Mouse (Mus musculus): ENCODE data around the gene Pla2g10. TPM values are rescaled to one million over a fixed set of nuclear protein-coding genes. Genes with fewer than 3 reads are reported as not detected.
"Not testable (repeated sequence)": the region's sequence is repeated elsewhere in the genome, so short reads cannot be mapped to it uniquely, and the experiment has no call there.

Pla2g10 gene
- total RNA-seq, 2 experiments from 2014 or later: not detected

DNA sequence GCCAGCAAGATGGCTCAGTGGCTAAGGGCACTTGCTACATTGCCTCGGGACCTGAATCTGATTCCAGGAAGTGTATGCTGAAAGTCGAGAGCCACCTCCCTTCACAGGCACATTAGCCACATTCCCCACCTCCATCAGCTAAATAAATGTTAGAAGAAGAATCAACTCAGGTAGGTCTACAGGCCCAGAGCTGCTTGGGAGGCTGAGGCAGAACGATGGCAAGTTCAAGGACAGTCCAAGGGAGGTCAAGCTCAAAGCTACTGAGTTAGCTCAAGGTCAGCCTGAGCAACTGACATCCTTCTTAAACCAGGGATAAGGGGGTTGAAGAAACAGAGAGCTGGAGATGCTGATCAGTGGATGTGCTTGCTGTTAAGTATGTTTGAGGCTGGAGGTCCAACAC, 2.0 kb upstream of the Pla2g10 start:
- no peak for DNase-seq (ENCODE audit: low spot score in 2 of 2)

DNA sequence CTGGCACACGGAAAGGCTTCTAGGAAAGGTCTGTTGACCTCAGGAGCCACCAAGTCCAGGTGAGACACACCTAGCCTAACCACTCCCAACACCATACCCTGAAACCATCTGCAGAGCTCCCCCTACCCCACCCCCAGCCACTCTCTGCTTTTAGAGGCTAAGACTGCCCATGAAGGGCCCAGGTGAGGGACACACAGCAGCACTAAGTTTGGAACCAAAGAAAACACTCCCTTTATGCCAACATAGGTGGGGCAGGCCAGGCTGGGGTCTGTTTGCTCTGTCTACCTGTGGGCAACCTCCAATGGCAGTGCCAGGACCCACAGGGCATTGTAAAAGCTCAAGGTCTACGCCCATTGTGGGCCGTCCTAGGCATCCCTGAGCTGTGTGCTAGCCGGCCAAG, 1.4 kb downstream of the Pla2g10 start:
- no peak for DNase-seq (ENCODE audit: low spot score in 2 of 2)

DNA sequence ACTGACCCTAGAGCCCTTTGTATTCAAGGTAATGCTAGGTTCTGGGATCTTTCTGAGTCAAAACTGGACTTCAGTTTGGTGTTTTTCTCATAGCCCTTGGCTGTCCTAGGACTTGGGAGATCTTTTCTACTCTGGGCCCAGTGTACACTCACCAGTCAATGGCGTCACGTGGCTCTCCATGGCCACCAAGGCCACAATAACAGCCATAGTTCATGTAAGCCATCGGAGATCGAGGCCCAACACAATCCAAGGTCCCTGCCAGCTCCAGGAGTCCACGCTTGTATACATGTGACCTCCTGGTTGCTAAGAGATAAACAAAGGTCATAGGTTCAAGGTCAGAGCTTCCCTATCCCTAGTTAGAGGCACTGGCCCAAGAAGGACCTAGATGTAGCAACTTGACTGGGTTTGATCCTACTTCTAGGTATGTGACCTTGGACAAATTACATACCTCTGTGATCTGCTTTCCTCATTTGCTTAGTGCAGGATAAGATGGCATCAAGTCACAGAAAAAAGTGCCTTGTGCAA, 2.9 kb downstream of the Pla2g10 start:
- no peak for DNase-seq (ENCODE audit: low spot score in 2 of 2)

DNA sequence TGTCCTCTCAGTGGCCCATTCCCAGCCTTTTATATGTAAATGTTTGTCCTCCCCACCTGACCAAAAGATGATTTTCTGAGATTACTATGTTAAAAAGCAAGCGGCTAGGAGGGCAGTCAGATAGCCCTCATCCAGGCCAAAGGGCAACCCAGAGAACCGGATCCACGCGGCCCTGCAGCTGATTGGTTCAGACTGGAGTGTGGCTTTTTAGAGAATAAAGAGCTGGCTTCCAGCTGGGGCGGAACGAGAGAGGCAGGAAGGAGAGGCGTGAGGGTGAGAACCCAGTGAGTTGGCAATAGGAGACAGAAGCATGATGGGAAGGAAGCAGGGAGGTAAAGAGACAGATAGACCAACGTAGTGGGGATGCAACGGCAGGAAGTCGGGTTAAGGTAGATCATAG, 7.8 kb downstream of the Pla2g10 start:
- DNase-seq (ENCODE audit: low spot score in 2 of 2): no peak

DNA sequence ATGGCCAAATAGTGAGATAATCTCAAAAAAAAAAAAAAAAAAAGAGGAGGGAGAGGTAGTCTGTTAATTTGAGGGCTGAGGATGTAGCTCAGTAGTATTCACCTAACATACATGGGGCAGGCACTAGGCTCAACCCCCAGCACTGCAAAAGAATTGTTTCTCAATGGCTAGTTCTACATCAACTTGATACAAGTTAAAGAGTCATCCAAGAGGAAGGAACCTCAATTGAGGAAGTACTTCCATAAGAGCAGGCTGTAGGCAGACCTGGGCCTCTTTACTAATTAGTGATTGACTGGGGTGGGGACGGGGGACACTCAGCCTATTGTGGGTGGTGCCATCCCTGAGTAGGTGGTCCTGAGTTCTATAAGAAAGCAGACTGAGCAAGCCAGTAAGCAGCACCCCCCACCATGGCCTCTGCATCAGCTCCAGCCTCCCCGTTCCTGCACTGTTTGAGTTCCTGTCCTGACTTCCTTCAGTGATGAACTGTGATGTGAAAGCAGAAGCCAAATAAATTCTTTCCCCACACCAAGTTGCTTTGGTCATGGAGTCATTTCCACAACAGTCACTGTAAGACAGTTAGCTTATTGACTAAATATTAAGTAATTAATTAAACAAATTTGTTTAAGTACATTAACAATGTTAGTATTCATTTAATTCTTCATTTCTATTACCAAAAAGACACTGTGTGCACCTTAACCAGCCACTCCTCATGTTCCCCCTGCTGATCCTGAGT, 13.8 kb downstream of the Pla2g10 start:
- DNase-seq (ENCODE audit: low spot score in 2 of 2): no peak

DNA sequence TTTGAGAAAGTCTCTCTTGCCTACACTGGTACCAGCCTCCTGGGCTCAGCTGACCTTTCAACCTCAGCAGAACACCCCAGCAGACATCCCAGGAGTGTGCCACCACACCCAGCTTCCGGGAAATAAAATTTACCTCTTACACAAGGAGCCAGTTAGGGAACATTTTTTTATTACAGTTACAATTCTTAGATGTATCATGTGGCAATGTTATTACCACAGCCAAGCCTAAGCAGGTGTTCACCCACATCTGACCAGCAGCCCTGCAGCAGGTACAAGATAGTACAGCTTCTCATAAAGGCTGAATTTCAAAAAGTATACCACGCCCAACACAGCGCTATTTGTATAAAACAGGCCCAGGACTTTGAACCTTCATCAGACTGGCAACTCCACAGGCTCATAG, 15.9 kb downstream of the Pla2g10 start:
- no peak for DNase-seq (ENCODE audit: low spot score in 2 of 2)

DNA sequence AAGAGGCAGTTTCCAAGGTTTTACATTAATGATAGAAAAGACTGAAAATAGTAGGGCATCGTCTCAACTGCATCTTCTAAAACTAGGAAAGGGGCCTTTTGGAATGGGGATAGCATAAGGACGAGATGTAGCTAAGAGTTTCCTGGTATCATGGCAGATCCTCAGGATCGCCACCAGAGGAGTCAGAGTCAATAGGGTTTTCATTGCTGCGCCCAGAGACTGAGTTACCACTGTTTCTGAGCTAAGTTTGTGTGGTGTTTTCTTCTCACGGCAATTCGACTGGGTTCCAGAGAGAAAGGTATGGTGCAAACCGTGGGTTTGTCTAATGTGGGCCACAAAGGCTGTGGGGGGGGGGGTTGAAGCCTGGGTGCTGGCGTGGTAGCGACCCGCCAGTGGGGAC, 26.1 kb downstream of the Pla2g10 start:
- no peak for DNase-seq (ENCODE audit: low spot score in 2 of 2)

DNA sequence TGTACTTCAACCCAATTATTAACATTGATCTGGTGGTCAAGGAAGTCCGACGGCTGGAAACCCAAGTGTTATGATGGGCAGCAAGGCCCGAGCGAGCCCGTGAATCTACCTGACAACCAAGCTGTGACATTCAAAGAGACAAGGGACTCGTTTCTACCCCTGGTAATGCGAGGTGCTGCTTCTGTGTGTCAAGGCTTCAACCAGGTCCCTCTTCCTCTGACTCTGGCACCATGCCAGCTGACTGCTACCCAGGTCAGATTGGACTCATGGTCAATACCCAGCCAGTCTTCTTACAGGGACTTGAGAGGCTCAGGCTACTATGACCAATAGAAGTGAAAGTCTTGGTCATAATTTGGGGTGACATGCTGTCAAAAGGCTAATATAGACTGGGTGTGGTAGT, 28.6 kb downstream of the Pla2g10 start:
- no peak for DNase-seq (ENCODE audit: low spot score in 2 of 2)

DNA sequence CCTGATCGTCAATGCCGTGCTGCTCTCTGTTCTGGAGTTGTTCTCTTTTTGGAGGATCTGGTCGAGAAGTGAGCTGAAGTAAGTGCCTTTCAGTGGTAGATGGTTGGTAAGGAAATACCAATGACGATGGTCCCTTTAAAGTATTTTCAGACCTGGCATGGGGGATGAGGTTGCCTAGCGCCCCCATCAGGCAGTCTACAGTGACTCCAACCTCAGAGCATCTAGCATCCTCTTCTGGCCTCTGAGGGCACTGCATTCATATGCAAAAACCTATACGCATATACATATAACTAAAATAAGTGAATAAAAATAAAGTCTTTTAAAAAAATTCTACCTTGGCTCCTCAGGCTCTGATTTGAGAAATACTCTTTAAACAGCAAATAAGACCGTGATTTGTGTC, 31.8 kb downstream of the Pla2g10 start:
- no peak for DNase-seq (ENCODE audit: low spot score in 2 of 2)

DNA sequence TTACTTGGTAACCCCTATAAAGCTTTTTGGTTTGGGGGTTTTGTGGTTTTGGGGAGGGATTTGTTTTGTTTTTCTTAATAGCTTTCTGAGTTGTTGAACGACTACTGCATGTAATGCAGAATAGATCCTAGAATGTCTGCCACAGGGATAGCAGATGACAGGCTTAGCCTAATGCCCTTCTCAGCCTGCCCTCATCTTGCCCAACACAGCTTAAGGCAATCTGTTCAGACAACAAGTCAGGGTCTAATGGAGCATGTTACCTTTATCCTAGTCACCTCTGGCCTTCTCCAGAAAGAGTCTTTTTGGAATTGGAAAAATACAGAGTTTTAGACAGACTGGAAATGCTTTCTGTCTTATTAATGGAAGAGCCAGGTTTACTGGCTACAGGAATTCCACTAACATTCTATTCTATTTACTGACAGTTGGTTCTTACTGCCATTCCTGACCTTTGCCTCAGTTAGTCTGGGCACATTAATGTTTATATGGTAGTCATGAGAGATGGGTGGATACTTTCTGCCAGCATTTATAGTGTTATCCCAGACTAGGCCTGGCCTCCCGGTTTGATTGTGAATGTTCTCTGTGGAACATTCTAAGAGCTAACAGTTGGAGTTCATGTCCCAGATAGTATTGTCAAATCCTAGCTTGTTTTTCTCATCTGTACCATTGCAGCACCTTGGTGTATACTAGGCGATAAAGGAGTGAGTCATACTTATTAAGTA, 52.0 kb downstream of the Pla2g10 start:
- no peak for DNase-seq (ENCODE audit: low spot score in 2 of 2)

DNA sequence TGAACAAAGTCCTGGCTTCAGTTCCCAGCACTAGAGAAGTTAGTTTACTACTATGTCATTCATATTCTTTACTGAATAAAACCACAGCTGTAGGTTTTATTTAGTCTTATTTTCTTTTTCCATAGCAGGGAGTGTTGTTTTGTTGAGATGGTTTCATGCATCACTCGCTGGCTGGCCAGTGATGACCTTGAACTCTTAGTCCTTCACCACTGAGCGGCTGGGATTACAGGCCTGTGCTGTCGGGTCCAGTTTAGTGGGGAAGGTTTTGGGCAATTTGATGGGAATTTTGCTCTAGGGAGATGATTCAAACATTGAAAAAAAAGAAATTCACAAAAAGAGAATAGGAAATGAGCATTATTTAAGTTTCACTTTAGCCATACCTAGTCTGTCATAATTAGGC, 56.3 kb downstream of the Pla2g10 start:
- DNase-seq (ENCODE audit: low spot score in 2 of 2): no peak

DNA sequence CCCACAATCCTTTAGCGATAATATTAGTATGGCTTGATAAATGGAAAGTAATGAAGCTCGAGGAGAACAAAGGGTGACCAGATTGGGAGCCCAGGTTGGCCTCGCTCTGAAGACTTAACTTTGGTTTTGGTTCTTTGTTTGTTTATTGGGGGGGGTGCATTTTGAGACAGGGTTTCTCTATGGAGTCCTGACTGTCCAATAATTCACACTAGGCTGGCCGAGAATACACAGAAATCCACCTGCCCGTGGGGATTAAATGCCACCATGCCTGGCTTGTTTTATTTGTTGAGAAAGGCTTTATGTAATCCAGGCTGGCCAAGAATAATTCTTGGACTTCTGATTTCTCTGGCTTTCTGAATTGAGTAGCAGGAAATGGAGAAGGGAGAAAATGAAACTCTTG, 57.7 kb downstream of the Pla2g10 start:
- no peak for DNase-seq (ENCODE audit: low spot score in 2 of 2)

DNA sequence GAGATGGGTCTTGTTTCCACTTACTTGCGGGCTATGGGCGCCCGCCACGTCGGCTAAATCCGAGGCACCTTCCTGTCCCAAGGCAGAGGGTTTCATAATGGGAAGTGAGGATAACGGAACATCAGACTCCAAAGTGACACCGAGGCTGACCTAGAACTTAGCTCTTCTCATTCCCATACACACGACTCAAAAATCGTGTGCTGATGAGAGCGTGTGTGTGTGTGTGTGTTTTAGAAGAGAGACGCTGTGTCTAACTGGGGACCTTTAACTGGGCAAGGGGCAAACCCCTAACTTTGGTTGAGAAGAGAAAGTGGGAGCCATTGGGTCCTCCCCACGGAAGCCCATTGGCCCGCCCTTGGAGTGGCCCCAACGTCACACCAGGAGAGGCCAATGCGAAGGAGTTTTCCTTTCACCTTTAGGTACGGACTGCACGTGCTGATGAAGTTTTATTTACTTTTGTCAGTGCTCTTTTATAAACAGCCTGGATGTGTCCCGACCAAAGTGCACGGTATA, 58.3 kb downstream of the Pla2g10 start:
- DNase-seq (ENCODE audit: low spot score in 2 of 2): peak; percentile 13 to 29

DNA sequence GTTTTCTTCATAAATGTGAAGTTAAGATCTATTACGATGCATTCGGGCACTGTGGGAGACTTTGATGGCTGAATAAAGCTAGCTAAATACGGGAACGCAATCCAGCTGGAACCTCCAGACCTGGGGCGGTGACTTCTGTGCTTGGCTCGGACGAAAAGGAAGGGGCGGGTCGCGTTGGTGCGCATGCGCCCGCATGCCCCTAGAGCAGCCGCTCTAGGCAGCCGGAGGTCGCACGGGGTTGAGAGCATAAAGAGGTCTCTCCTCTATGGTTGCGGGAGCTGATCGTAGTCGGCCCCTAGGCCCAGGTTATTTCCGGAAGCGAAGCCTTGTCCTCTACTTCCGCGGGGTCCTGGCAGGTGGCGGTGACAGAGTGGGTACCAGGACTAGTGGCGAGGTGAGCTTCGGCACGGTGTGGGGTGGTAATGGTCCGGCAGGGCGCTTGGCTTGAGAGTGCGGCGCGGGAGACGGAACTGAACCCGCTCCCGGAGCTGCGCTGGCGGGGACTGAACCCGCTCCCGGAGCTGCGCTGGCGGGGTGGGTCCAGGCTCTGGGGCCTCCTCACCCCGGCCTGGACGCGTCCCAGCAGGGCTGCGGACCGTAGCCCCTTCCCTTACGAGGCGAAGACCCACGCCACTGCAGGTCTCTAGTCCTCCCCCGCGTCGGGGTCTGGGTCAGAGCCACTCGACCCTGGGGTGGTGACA, 58.9 kb downstream of the Pla2g10 start, which contains the start of the genes Bfar and 3110001I22Rik:
Gene Bfar, plus strand, starts transcription at position 174 of the 701 bp plus-strand sequence.
Gene 3110001I22Rik, plus strand, starts transcription at position 245 of the 701 bp plus-strand sequence.
- DNase-seq (ENCODE audit: low spot score in 2 of 2): peak; percentile 83 to 87

DNA sequence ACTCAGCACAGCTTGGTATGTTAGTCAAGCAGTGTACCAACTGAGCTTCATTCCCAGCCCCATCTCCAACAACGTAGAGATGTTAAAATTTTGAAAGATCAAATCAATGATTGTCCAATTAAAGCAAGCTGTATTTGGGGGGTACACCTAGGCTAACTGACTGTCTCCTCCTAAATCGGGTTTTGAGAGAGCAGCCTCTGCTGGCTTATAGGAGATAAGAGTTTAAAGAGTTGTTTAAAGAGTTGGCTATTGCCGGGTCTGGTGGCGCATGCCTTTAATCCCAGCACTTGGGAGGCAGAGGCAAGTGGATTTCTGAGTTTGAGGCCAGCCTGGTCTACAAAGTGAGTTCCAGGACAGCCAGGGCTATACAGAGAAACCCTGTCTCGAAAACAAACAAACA, 59.9 kb downstream of the Pla2g10 start:
- DNase-seq (ENCODE audit: low spot score in 2 of 2): not testable (repeated sequence)

DNA sequence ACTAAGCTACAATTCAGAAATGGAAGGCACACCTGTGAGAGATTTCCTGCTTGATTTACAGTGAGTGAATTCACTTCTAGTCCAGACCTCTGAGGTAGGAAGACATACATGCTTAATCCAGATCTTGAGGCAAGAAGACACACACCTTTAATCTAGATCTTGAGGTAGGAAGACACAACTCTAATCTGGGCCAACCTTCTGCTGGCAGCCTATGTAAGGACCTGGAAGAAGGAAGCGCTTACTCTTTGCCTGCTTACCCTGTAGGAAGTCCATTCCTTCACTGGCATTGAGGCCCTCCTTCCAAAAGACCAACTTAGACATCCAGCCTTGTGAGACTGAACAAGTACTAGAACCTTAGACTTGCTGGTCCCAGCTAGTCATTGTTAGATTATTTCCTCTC, 61.5 kb downstream of the Pla2g10 start:
- no peak for DNase-seq (ENCODE audit: low spot score in 2 of 2)

DNA sequence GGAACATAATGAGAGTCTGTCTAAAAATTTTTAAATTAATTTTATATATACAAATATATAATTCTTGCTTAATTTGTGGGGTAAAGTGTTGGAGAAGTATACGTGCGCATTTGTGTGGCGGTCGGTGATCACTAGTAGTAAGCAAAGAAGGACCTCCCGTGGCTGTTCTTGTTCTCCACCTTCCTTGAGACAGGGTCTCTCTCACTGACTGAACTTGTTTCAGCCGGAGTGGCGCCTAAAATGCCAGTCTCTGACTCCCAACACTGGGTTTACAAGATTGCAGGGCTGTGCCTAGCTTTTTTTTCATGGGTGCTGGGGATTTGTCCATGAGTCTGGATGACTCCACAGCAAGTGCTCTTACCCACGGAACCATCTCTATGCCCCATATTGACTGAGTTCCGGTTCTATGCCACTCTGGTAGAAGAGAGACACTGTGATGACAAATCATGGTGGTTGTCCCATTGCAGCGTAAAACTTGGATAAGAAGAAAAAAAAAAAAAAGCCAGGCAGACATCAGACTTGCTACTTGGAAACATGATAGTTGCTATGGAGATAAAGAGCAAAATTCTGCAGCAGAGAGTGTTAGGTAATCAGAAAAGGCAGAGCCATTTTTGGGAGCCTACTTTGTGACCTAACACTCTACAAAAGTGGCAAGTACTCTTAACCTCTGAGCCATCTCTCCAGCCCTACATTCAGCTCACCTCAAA, 62.2 kb downstream of the Pla2g10 start:
- no peak for DNase-seq (ENCODE audit: low spot score in 2 of 2)

DNA sequence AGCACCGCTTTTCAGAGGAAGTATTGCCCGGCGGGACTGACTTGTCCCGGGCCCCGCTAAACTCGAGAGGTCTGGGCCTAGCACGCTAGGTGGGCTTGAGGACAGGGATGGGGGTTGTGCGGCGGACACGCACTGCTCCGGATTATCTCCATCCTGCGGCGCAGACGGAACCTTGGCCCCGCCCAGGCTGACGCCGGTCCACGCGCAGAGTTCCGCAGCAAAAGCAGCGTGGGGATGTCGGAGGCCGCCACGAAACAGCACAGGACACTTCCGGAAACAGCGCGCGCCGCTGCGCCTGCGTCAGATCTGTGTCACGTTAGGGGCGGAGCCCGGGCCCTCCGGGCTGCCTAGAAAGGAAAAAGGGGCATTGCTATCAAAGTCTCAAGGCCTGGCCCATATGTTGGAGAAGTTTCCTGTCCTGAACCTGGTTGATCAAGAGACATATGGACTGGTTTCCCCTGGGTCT, 62.9 kb downstream of the Pla2g10 start, which contains the start of gene Parn:
Gene Parn, minus strand, starts transcription at position 293 of the 466 bp plus-strand sequence.
- peak; percentile 95 to 98 for DNase-seq (ENCODE audit: low spot score in 2 of 2)
